Mouse (Mus musculus): ENCODE results near the gene Celf1.

GRCm38 (mm10) chr2:91015386-91015785, 75.2 kb downstream of the Celf1 start:
- TF ChIP-seq POLR2A (IDR thresholded peaks at IDR 0.05; ENCODE audit: low read depth, low read length) (no peak), CTCF (IDR thresholded peaks at IDR 0.05; ENCODE audit: extremely low read depth, insufficient read length, insufficient replicate concordance, low read depth, low read length) (no peak)

All from small intestine, adult 2 months (tissue).